7 mouse cellular contexts compared by ENCODE assay signal in genomic region chr1:44118239-44119054, GRCm38 (mm10). TPM values are rescaled to one million over a fixed set of nuclear protein-coding genes. Genes with fewer than 3 reads are reported as not detected.
DNase-seq lines count a peak whose midpoint lies in the region; ATAC-seq lines count a peak whose summit lies in the region.

Kdelc1 (minus strand) TSS chr1:44118808.
Bivm (plus strand) TSS chr1:44118957.

- peak within 1 kb of the TSS; percentile 97 for H3K27ac ChIP-seq in intestine, embryonic 15.5 days
- H3K27ac ChIP-seq in midbrain, embryonic 10.5 days (replicated peaks): peak within 1 kb of the TSS; percentile 96

- no peaks in the 10 kb centered on the region; the same call in 1 of the 2 replicates for H3K36me3 ChIP-seq in intestine, embryonic 15.5 days
- H3K36me3 ChIP-seq in midbrain, embryonic 10.5 days: peaks cover 40% of the 10 kb centered on the region

- under 1% methylated on average over 39 of the region's 39 CpGs for WGBS in intestine, embryonic 15.5 days
- under 1% methylated on average over 39 of the region's 39 CpGs for WGBS in midbrain, embryonic 10.5 days

- H3K27me3 ChIP-seq in intestine, embryonic 15.5 days (replicated peaks): no peaks in the 10 kb centered on the region
- no peaks in the 10 kb centered on the region for H3K27me3 ChIP-seq in midbrain, embryonic 10.5 days (ENCODE audit: low read depth, poor library complexity, severe bottlenecking)

- peak within 1 kb of the TSS; percentile 79 for H3K9ac ChIP-seq in intestine, embryonic 15.5 days

- H3K4me1 ChIP-seq in intestine, embryonic 15.5 days (replicated peaks): no peaks in the 10 kb centered on the region
- H3K4me1 ChIP-seq in midbrain, embryonic 10.5 days: peaks cover 23% of the 10 kb centered on the region

- H3K9me3 ChIP-seq in intestine, embryonic 15.5 days: no peaks in the 10 kb centered on the region
- H3K9me3 ChIP-seq in midbrain, embryonic 10.5 days (replicated peaks): no peaks in the 10 kb centered on the region

- peak; percentile 61 to 69 for DNase-seq in adrenal gland, adult 18-20 months (ENCODE audit: low spot score in 2 of 2)
- DNase-seq in embryo, embryonic 11.5 days (ENCODE audit: low read depth, low spot score): peak; percentile 82
- peak; percentile 67 to 82 for DNase-seq in gastrocnemius, postnatal 36 days
- DNase-seq in left cerebral cortex, postnatal 25 days (ENCODE audit: low spot score in 2 of 2): peak; percentile 91 to 98
- peak; percentile 91 for DNase-seq in midbrain, embryonic 10.5 days (ENCODE audit: low spot score)
- DNase-seq in right cerebral cortex, postnatal 4 days: peak; percentile 77

- intact Hi-C loops in gastrocnemius, postnatal 36 days (cut with DNase I): no loop called here
- intact Hi-C loops in left cerebral cortex, postnatal 25 days (cut with DNase I): loop anchor here (1.0 kb wide), 2 partner anchors 16 to 185 kb away; partner anchors contain the start of genes Tex30 and Tpp2

- ATAC-seq in intestine, embryonic 15.5 days: peak; percentile 97

- peak within 1 kb of the TSS; percentile 52 for H3K4me3 ChIP-seq in intestine, embryonic 15.5 days (replicated peaks)
- peak within 1 kb of the TSS; percentile 78 for H3K4me3 ChIP-seq in midbrain, embryonic 10.5 days

- H3K4me2 ChIP-seq in intestine, embryonic 15.5 days (replicated peaks): peak within 1 kb of the TSS; percentile 74

RNA-seq across cellular contexts. Expression of gene Kdelc1, which starts in this region (rescaled TPM):
- total RNA-seq in adrenal gland, adult 18-20 months (2021): 10 to 100 TPM; 10.8 to 15.9 TPM
- 1 to 10 TPM; 6.4 to 6.7 TPM for total RNA-seq in gastrocnemius, postnatal 36 days (2021)
- polyA plus RNA-seq in intestine, embryonic 15.5 days (2015; fragmentation: Nextera tagmentation; extraction: Ambion mirVana): 46.7 and 53.3 TPM in 2 replicates
- total RNA-seq in left cerebral cortex, postnatal 25 days (2021): 10 to 100 TPM; 10.2 to 11.1 TPM
- 56.1 and 64.6 TPM in 2 replicates for polyA plus RNA-seq in midbrain, embryonic 10.5 days (2016; fragmentation: Nextera tagmentation; extraction: Ambion mirVana)

RNA-seq across cellular contexts. Expression of gene Bivm, which starts in this region (rescaled TPM):
- 10 to 100 TPM; 14.6 to 15.9 TPM for total RNA-seq in adrenal gland, adult 18-20 months (2021)
- 1 to 10 TPM; 4.7 to 5.1 TPM for total RNA-seq in gastrocnemius, postnatal 36 days (2021)
- 17.5 and 17.6 TPM in 2 replicates for polyA plus RNA-seq in intestine, embryonic 15.5 days (2015; fragmentation: Nextera tagmentation; extraction: Ambion mirVana)
- total RNA-seq in left cerebral cortex, postnatal 25 days (2021): 10 to 100 TPM; 34.1 to 37.9 TPM
- polyA plus RNA-seq in midbrain, embryonic 10.5 days (2016; fragmentation: Nextera tagmentation; extraction: Ambion mirVana): 22.5 and 24.7 TPM in 2 replicates

Comparison
In these comparisons a context has a peak if more than half of its experiments do, and no peak if none do; other contexts are left out.
1. Peak in every context shown above with its lines: DNase-seq, ATAC-seq, H3K4me3 ChIP-seq and H3K27ac ChIP-seq.